Mouse (Mus musculus) intestine, embryonic 15.5 days (tissue): Measurements from ENCODE around the gene Osbpl3. TPM values are rescaled to one million over a fixed set of nuclear protein-coding genes. Genes with fewer than 3 reads are reported as not detected.

Source experiments
- ATAC-seq: fragments of 200-750 bp; cut with Nextera tagmentation; 2 replicates; pipeline ENCODE4 v1.8.0; 2017; ENCODE audit warnings: moderate TSS enrichment, moderate library complexity
- H3K27ac ChIP-seq: fragments of 300-500 bp; sonication (generic); 2 replicates; pipeline ENCODE4 v1.5.1; 2015; ENCODE audit warnings: mild to moderate bottlenecking, inconsistent platforms
- H3K27me3 ChIP-seq: fragments of 300-500 bp; sonication (generic); replicated peaks from 2 replicates; pipeline ENCODE4 v1.6.1; 2015; ENCODE audit warnings: inconsistent platforms
- H3K36me3 ChIP-seq: fragments of 300-500 bp; sonication (generic); 2 replicates; pipeline ENCODE4 v1.6.1; 2015; ENCODE audit warnings: inconsistent platforms
- H3K4me1 ChIP-seq: fragments of 300-500 bp; sonication (generic); replicated peaks from 2 replicates; pipeline ENCODE4 v1.6.1; 2015; ENCODE audit warnings: inconsistent platforms
- H3K4me2 ChIP-seq: fragments of 300-500 bp; sonication (generic); replicated peaks from 2 replicates; pipeline ENCODE4 v1.6.1; 2015; ENCODE audit warnings: mild to moderate bottlenecking, inconsistent platforms
- H3K4me3 ChIP-seq: fragments of 300-500 bp; sonication (generic); replicated peaks from 2 replicates; pipeline ENCODE4 v1.5.1; 2015; ENCODE audit warnings: inconsistent platforms
- H3K9ac ChIP-seq: fragments of 300-500 bp; sonication (generic); 2 replicates; pipeline ENCODE4 v1.6.1; 2015; ENCODE audit warnings: inconsistent platforms
- H3K9me3 ChIP-seq: fragments of 300-500 bp; sonication (generic); 2 replicates; pipeline ENCODE4 v1.6.1; 2016; ENCODE audit warnings: inconsistent platforms
- WGBS: fragments of 180-500 bp; shearing (Covaris S2); methylation state at CpG from one replicate; pipeline ENCODE4 v1.1.7; 2015; 5-methylcytosine and 5-hydroxymethylcytosine counted together
- polyA plus RNA-seq: library from polyadenylated mRNA; unstranded; fragments of >200 nt; fragmentation: Nextera tagmentation; extraction: Ambion mirVana; gene quantifications from 2 replicates; pipeline ENCODE4 v1.2.1, GENCODE M21; 2015

The Osbpl3 gene
- polyA plus RNA-seq, 1 experiment from 2014 or later = 7.4 TPM

GRCm38 (mm10) chr6:50362704-50363261 lies 93.2 kb downstream of the Osbpl3 start:
- no peak for ATAC-seq
- H3K4me2 ChIP-seq = no peak overlapping the region
- no peak overlapping the region for H3K4me3 ChIP-seq
- H3K36me3 ChIP-seq = no peaks in the 10 kb centered on the region
- no peaks in the 10 kb centered on the region for H3K27me3 ChIP-seq
- no peaks in the 10 kb centered on the region for H3K9me3 ChIP-seq
- no peak overlapping the region for H3K27ac ChIP-seq
- peaks cover 6% of the 10 kb centered on the region; the same call in 1 of the 2 replicates for H3K4me1 ChIP-seq
- 61% methylated on average over 4 of the region's 4 CpGs for WGBS
- H3K9ac ChIP-seq = no peak overlapping the region

- H3K4me2 ChIP-seq = no peak overlapping the region
- ATAC-seq = no peak
Observed at GRCm38 (mm10) chr6:50362196-50362595, 93.8 kb downstream of the Osbpl3 start.

GRCm38 (mm10) chr6:50358104-50358679 lies 97.8 kb downstream of the Osbpl3 start:
- H3K9me3 ChIP-seq = no peaks in the 10 kb centered on the region
- peaks cover 24% of the 10 kb centered on the region for H3K4me1 ChIP-seq
- H3K36me3 ChIP-seq = no peaks in the 10 kb centered on the region
- ATAC-seq = peak; percentile 83
- H3K27me3 ChIP-seq = no peaks in the 10 kb centered on the region
- WGBS = 39% methylated on average over 16 of the region's 16 CpGs
- H3K4me2 ChIP-seq = peak overlapping the region; percentile 38
- H3K9ac ChIP-seq = no peak overlapping the region
- no peak overlapping the region for H3K4me3 ChIP-seq
- H3K27ac ChIP-seq = peak overlapping the region; percentile 80

More at GRCm38 (mm10) chr6:50362196-50362595, 93.8 kb downstream of the Osbpl3 start:
- no peaks in the 10 kb centered on the region for H3K27me3 ChIP-seq
- no peaks in the 10 kb centered on the region for H3K9me3 ChIP-seq
- H3K27ac ChIP-seq = no peak overlapping the region
- H3K9ac ChIP-seq = no peak overlapping the region
- H3K4me3 ChIP-seq = no peak overlapping the region
- 81% methylated on average over 9 of the region's 9 CpGs for WGBS
- H3K4me1 ChIP-seq = peaks cover 11% of the 10 kb centered on the region; the same call in 1 of the 2 replicates
- no peaks in the 10 kb centered on the region for H3K36me3 ChIP-seq

- no peaks in the 10 kb centered on the region for H3K9me3 ChIP-seq
- WGBS = 37% methylated on average over 20 of the region's 20 CpGs
- no peaks in the 10 kb centered on the region for H3K27me3 ChIP-seq
- H3K27ac ChIP-seq = peak overlapping the region; percentile 37
- H3K4me3 ChIP-seq = no peak overlapping the region
- H3K9ac ChIP-seq = no peak overlapping the region
- peak; percentile 48 for ATAC-seq
- H3K36me3 ChIP-seq = no peaks in the 10 kb centered on the region
- no peak overlapping the region for H3K4me2 ChIP-seq
- peaks cover 24% of the 10 kb centered on the region for H3K4me1 ChIP-seq
Observed at GRCm38 (mm10) chr6:50354688-50355660, 101.0 kb downstream of the Osbpl3 start.

GRCm38 (mm10) chr6:50352812-50353211 lies 103.2 kb downstream of the Osbpl3 start:
- no peak overlapping the region for H3K4me2 ChIP-seq
- no peak overlapping the region for H3K27ac ChIP-seq
- no peak overlapping the region for H3K9ac ChIP-seq
- ATAC-seq = no peak
- WGBS = 55% methylated on average over 6 of the region's 6 CpGs
- H3K9me3 ChIP-seq = no peaks in the 10 kb centered on the region
- H3K36me3 ChIP-seq = no peaks in the 10 kb centered on the region
- peaks cover 18% of the 10 kb centered on the region for H3K4me1 ChIP-seq
- no peak overlapping the region for H3K4me3 ChIP-seq
- H3K27me3 ChIP-seq = no peaks in the 10 kb centered on the region

GRCm38 (mm10) chr6:50350911-50351310 lies 105.1 kb downstream of the Osbpl3 start:
- Histone ChIP-seq H3K9ac (no peak overlapping the region), H3K4me3 (no peak overlapping the region), H3K9me3 (no peaks in the 10 kb centered on the region), H3K4me2 (no peak overlapping the region), H3K27ac (no peak overlapping the region), H3K4me1 (peaks cover 12% of the 10 kb centered on the region), H3K36me3 (no peaks in the 10 kb centered on the region), H3K27me3 (no peaks in the 10 kb centered on the region)
- ATAC-seq = no peak
- 94% methylated on average over 3 of the region's 3 CpGs for WGBS

- no peaks in the 10 kb centered on the region for H3K9me3 ChIP-seq
- H3K4me3 ChIP-seq = no peak overlapping the region
- ATAC-seq = no peak
- H3K9ac ChIP-seq = no peak overlapping the region
- H3K27ac ChIP-seq = no peak overlapping the region
- no peaks in the 10 kb centered on the region for H3K36me3 ChIP-seq
- H3K4me1 ChIP-seq = no peaks in the 10 kb centered on the region
- H3K27me3 ChIP-seq = no peaks in the 10 kb centered on the region
- WGBS = 86% methylated on average over 1 of the region's 1 CpGs
- no peak overlapping the region for H3K4me2 ChIP-seq
Observed at GRCm38 (mm10) chr6:50348619-50349018, 107.4 kb downstream of the Osbpl3 start.

GRCm38 (mm10) chr6:50346204-50346603 lies 109.8 kb downstream of the Osbpl3 start:
- H3K4me3 ChIP-seq = no peak overlapping the region
- no peaks in the 10 kb centered on the region for H3K36me3 ChIP-seq
- no peak for ATAC-seq
- H3K4me1 ChIP-seq = no peaks in the 10 kb centered on the region
- H3K9ac ChIP-seq = no peak overlapping the region
- WGBS = 88% methylated on average over 7 of the region's 7 CpGs
- H3K27ac ChIP-seq = no peak overlapping the region
- no peaks in the 10 kb centered on the region for H3K27me3 ChIP-seq
- H3K9me3 ChIP-seq = no peaks in the 10 kb centered on the region
- H3K4me2 ChIP-seq = no peak overlapping the region

- H3K4me1 ChIP-seq = peaks cover 4% of the 10 kb centered on the region; the same call in 1 of the 2 replicates
- no peaks in the 10 kb centered on the region for H3K36me3 ChIP-seq
- no peak overlapping the region for H3K4me2 ChIP-seq
- no peak overlapping the region for H3K27ac ChIP-seq
- no peak for ATAC-seq
- no peaks in the 10 kb centered on the region for H3K9me3 ChIP-seq
- H3K27me3 ChIP-seq = no peaks in the 10 kb centered on the region
- H3K9ac ChIP-seq = no peak overlapping the region
- no peak overlapping the region for H3K4me3 ChIP-seq
- WGBS = 83% methylated on average over 5 of the region's 5 CpGs
Observed at GRCm38 (mm10) chr6:50340226-50340906, 115.6 kb downstream of the Osbpl3 start.

GRCm38 (mm10) chr6:50337431-50337830 lies 118.6 kb downstream of the Osbpl3 start:
- 63% methylated on average over 6 of the region's 6 CpGs for WGBS

GRCm38 (mm10) chr6:50336376-50336775 lies 119.6 kb downstream of the Osbpl3 start:
- no peaks in the 10 kb centered on the region for H3K27me3 ChIP-seq
- H3K9ac ChIP-seq = no peak overlapping the region
- no peak for ATAC-seq
- H3K4me2 ChIP-seq = no peak overlapping the region
- H3K4me1 ChIP-seq = peaks cover 4% of the 10 kb centered on the region; the same call in 1 of the 2 replicates
- no peaks in the 10 kb centered on the region for H3K9me3 ChIP-seq
- H3K4me3 ChIP-seq = no peak overlapping the region
- WGBS = 91% methylated on average over 2 of the region's 2 CpGs
- H3K27ac ChIP-seq = no peak overlapping the region
- H3K36me3 ChIP-seq = no peaks in the 10 kb centered on the region

More at GRCm38 (mm10) chr6:50337431-50337830, 118.6 kb downstream of the Osbpl3 start:
- H3K4me2 ChIP-seq = no peak overlapping the region
- H3K36me3 ChIP-seq = no peaks in the 10 kb centered on the region
- H3K4me3 ChIP-seq = no peak overlapping the region
- peak overlapping the region; percentile 6; the same call in 1 of the 2 replicates for H3K27ac ChIP-seq
- peaks cover 4% of the 10 kb centered on the region; the same call in 1 of the 2 replicates for H3K4me1 ChIP-seq
- ATAC-seq = peak; percentile 59
- H3K9me3 ChIP-seq = no peaks in the 10 kb centered on the region
- no peaks in the 10 kb centered on the region for H3K27me3 ChIP-seq
- H3K9ac ChIP-seq = no peak overlapping the region
